Mouse (Mus musculus): Measurements from ENCODE around the gene Vmn1r236. TPM values are rescaled to one million over a fixed set of nuclear protein-coding genes. Genes with fewer than 3 reads are reported as not detected.

The Vmn1r236 gene
- polyA plus RNA-seq (2017; shearing (Covaris generic)), result under 1 TPM; 0.05 to 0.10 TPM

GRCm38 (mm10) chr17:21282642-21283041 lies at the start of gene Vmn1r236:
Vmn1r236 (plus strand) TSS chr17:21282942.

GRCm38 (mm10) chr17:21256111-21256510 lies 26.6 kb upstream of the Vmn1r236 start, which contains the start of gene Vmn1r235:
Vmn1r235 (plus strand) TSS chr17:21256411.

GRCm38 (mm10) chr17:21311565-21311964 lies 28.8 kb downstream of the Vmn1r236 start, which contains the start of gene Vmn1r237:
Vmn1r237 (plus strand) TSS chr17:21311865.

Other genes with a start within 250 kb of the Vmn1r236 start
- under 1 TPM; 0.12 to 0.42 TPM for gene Vmn1r234, start 56.9 kb upstream of the Vmn1r236 start, polyA plus RNA-seq (2017; shearing (Covaris generic))
- not detected for gene Vmn1r235, start 26.5 kb upstream of the Vmn1r236 start, polyA plus RNA-seq (2017; shearing (Covaris generic))
- under 1 TPM in 1 of 2 experiments, not detected in 1; 0.67 TPM for gene Vmn1r237, start 28.9 kb downstream of the Vmn1r236 start, polyA plus RNA-seq (2017; shearing (Covaris generic))
- gene Zfp677, start 100.8 kb downstream of the Vmn1r236 start, polyA plus RNA-seq (2017; shearing (Covaris generic)), result 10 to 100 TPM; 13.9 to 15.4 TPM
- 10 to 100 TPM in 1 of 2 experiments, 1 to 10 TPM in 1; 9.9 to 14.9 TPM for gene Zfp54, start 140.3 kb downstream of the Vmn1r236 start, polyA plus RNA-seq (2017; shearing (Covaris generic))
- gene Zfp51, start 167.4 kb downstream of the Vmn1r236 start, polyA plus RNA-seq (2017; shearing (Covaris generic)), result 10 to 100 TPM; 27.2 to 36.2 TPM
- gene Zfp53, start 206.1 kb downstream of the Vmn1r236 start, polyA plus RNA-seq (2017; shearing (Covaris generic)), result 10 to 100 TPM; 54.3 to 67.3 TPM